Mouse (Mus musculus) thymus, adult 2 months (tissue): Measurements from ENCODE around the gene L3mbtl3.

Source experiments
- CTCF ChIP-seq: fragments of 200-500 bp; IDR thresholded peaks from 2 replicates; pipeline ENCODE4 v1.5.1; 2012; ENCODE audit warnings: mild to moderate bottlenecking, control low read depth, low read length, moderate library complexity, borderline replicate concordance; ENCODE audit not compliant: control insufficient read depth, poor library complexity, insufficient read depth; ENCODE audit errors: extremely low read depth
- POLR2A ChIP-seq: fragments of 200-500 bp; IDR thresholded peaks from 2 replicates; pipeline ENCODE4 v1.6.1; 2012; ENCODE audit warnings: mild to moderate bottlenecking, low read length, control low read depth, moderate library complexity; ENCODE audit not compliant: control insufficient read depth, poor library complexity, insufficient read depth; ENCODE audit errors: extremely low read depth

DNA sequence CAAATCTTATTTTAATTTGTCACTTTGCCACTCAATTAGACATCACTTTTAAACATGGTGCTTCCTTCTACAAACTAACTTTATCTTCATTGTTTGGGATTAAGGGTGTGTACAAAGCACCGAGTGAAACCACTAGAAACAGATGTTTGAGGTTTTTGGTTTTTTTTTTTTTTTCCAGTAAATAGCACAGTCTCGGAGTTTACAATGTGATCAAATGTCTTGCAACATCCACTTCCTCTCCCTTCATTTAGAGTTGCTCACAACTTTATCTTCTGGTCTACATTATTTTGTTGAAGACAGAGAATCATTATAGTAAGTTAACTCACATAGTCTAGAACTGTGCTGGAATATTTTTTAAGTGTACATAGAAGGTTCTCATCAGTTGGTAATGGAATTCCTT, 45.4 kb upstream of the L3mbtl3 start:
- TF ChIP-seq CTCF (no peak), POLR2A (no peak)
